Mouse (Mus musculus) forebrain, embryonic 10.5 days (tissue): ENCODE data around the gene Flywch2. TPM values are rescaled to one million over a fixed set of nuclear protein-coding genes. Genes with fewer than 3 reads are reported as not detected.
"Not testable (repeated sequence)": the region's sequence is repeated elsewhere in the genome, so short reads cannot be mapped to it uniquely, and the experiment has no call there.

Source experiments
- DNase-seq: peaks from one replicate; pipeline ENCODE4 v3.0.0-alpha.2; 2017; ENCODE audit warnings: low spot score; ENCODE audit errors: extremely low spot score
- H3K27ac ChIP-seq: fragments of 300-500 bp; sonication (generic); 2 replicates; pipeline ENCODE4 v1.5.1; 2016; ENCODE audit warnings: mild to moderate bottlenecking
- H3K27me3 ChIP-seq: fragments of 300-500 bp; sonication (generic); 2 replicates; pipeline ENCODE4 v1.6.1; 2016; ENCODE audit warnings: mild to moderate bottlenecking; ENCODE audit not compliant: poor library complexity, severe bottlenecking
- H3K36me3 ChIP-seq: fragments of 300-500 bp; sonication (generic); replicated peaks from 2 replicates; pipeline ENCODE4 v1.6.1; 2016; ENCODE audit warnings: mild to moderate bottlenecking, moderate library complexity
- H3K4me1 ChIP-seq: fragments of 300-500 bp; sonication (generic); 2 replicates; pipeline ENCODE4 v1.6.1; 2016
- H3K4me3 ChIP-seq: fragments of 300-500 bp; sonication (generic); 2 replicates; pipeline ENCODE4 v1.5.1; 2016; ENCODE audit warnings: mild to moderate bottlenecking, moderate library complexity
- H3K9me3 ChIP-seq: fragments of 300-500 bp; sonication (generic); 2 replicates; pipeline ENCODE4 v1.6.1; 2016; ENCODE audit warnings: mild to moderate bottlenecking, moderate library complexity
- WGBS: fragments of 180-500 bp; shearing (Covaris S2); methylation state at CpG from one replicate; pipeline ENCODE4 v1.1.7; 2016; 5-methylcytosine and 5-hydroxymethylcytosine counted together
- polyA plus RNA-seq: library from polyadenylated mRNA; unstranded; fragments of >200 nt; fragmentation: Nextera tagmentation; extraction: Ambion mirVana; gene quantifications from 2 replicates; pipeline ENCODE4 v1.2.1, GENCODE M21; 2016

The Flywch2 gene
- polyA plus RNA-seq, 1 experiment from 2014 or later: 25.0 TPM

GRCm38 (mm10) chr17:23786510-23786931 lies 640 bp upstream of the Flywch2 start:
- H3K9me3 ChIP-seq: no peaks in the 10 kb centered on the region
- no peaks in the 10 kb centered on the region for H3K27me3 ChIP-seq
- H3K4me3 ChIP-seq: peak overlapping the region; percentile 71
- no peaks in the 10 kb centered on the region for H3K36me3 ChIP-seq
- H3K4me1 ChIP-seq: peaks cover 36% of the 10 kb centered on the region
- DNase-seq: no peak
- WGBS: 17% methylated on average over 13 of the region's 13 CpGs
- peak overlapping the region; percentile 87 for H3K27ac ChIP-seq

- peaks cover 17% of the 10 kb centered on the region for H3K4me1 ChIP-seq
- H3K4me3 ChIP-seq: no peak overlapping the region
- DNase-seq: no peak
- no peaks in the 10 kb centered on the region for H3K27me3 ChIP-seq
- H3K9me3 ChIP-seq: no peaks in the 10 kb centered on the region
- 0 out of 2 replicates have a peak, but pooled peaks cover 3% of the 10 kb centered on the region for H3K36me3 ChIP-seq
- no peak overlapping the region for H3K27ac ChIP-seq
Measured at GRCm38 (mm10) chr17:23783352-23783751, 2.5 kb downstream of the Flywch2 start.

- Histone ChIP-seq H3K4me1 (peaks cover 7% of the 10 kb centered on the region), H3K27me3 (no peaks in the 10 kb centered on the region), H3K36me3 (0 out of 2 replicates have a peak, but pooled peaks cover 3% of the 10 kb centered on the region), H3K4me3 (no peak overlapping the region), H3K9me3 (no peaks in the 10 kb centered on the region), H3K27ac (no peak overlapping the region)
- no peak for DNase-seq
- WGBS: 71% methylated on average over 2 of the region's 2 CpGs
Measured at GRCm38 (mm10) chr17:23778447-23778846, 7.4 kb downstream of the Flywch2 start.

GRCm38 (mm10) chr17:23777141-23777540 lies 8.7 kb downstream of the Flywch2 start:
- Histone ChIP-seq H3K27me3 (no peaks in the 10 kb centered on the region), H3K36me3 (0 out of 2 replicates have a peak, but pooled peaks cover 3% of the 10 kb centered on the region), H3K4me3 (no peak overlapping the region), H3K9me3 (no peaks in the 10 kb centered on the region), H3K27ac (no peak overlapping the region), H3K4me1 (peaks cover 8% of the 10 kb centered on the region)
- DNase-seq: no peak
- WGBS: 79% methylated on average over 2 of the region's 2 CpGs

GRCm38 (mm10) chr17:23776216-23776615 lies 9.7 kb downstream of the Flywch2 start:
- no peak for DNase-seq
- WGBS: 77% methylated on average over 10 of the region's 10 CpGs
- no peaks in the 10 kb centered on the region for H3K27me3 ChIP-seq
- no peak overlapping the region for H3K4me3 ChIP-seq
- H3K9me3 ChIP-seq: no peaks in the 10 kb centered on the region
- no peak overlapping the region for H3K27ac ChIP-seq
- H3K36me3 ChIP-seq: 0 out of 2 replicates have a peak, but pooled peaks cover 3% of the 10 kb centered on the region
- H3K4me1 ChIP-seq: peaks cover 13% of the 10 kb centered on the region

- Histone ChIP-seq H3K4me3 (0 out of 2 replicates have a peak overlapping the region, but pooled peaks have one; percentile 1), H3K27me3 (no peaks in the 10 kb centered on the region), H3K4me1 (peaks cover 27% of the 10 kb centered on the region), H3K9me3 (no peaks in the 10 kb centered on the region), H3K27ac (no peak overlapping the region), H3K36me3 (peaks cover 10% of the 10 kb centered on the region)
- peak; percentile 82 for DNase-seq
- 10% methylated on average over 12 of the region's 12 CpGs for WGBS
Measured at GRCm38 (mm10) chr17:23774090-23774489, 11.8 kb downstream of the Flywch2 start.

GRCm38 (mm10) chr17:23773676-23774075 lies 12.2 kb downstream of the Flywch2 start:
- Histone ChIP-seq H3K4me1 (peaks cover 27% of the 10 kb centered on the region), H3K27me3 (no peaks in the 10 kb centered on the region), H3K9me3 (no peaks in the 10 kb centered on the region), H3K36me3 (peaks cover 14% of the 10 kb centered on the region), H3K4me3 (no peak overlapping the region), H3K27ac (no peak overlapping the region)
- DNase-seq: no peak
- WGBS: 72% methylated on average over 6 of the region's 6 CpGs

- not testable (repeated sequence) for DNase-seq, H3K27ac ChIP-seq, H3K9me3 ChIP-seq, H3K27me3 ChIP-seq
- Histone ChIP-seq H3K36me3 (peaks cover 27% of the 10 kb centered on the region), H3K4me3 (peak overlapping the region; percentile 83), H3K4me1 (peaks cover 27% of the 10 kb centered on the region)
- WGBS: 88% methylated on average over 2 of the region's 2 CpGs
Measured at GRCm38 (mm10) chr17:23772219-23772556, 13.7 kb downstream of the Flywch2 start.

- 3% methylated on average over 58 of the region's 58 CpGs for WGBS
- Histone ChIP-seq H3K4me1 (peaks cover 27% of the 10 kb centered on the region), H3K9me3 (no peaks in the 10 kb centered on the region), H3K27me3 (no peaks in the 10 kb centered on the region), H3K36me3 (peaks cover 32% of the 10 kb centered on the region), H3K27ac (peak within 1 kb of the TSS; percentile 96), H3K4me3 (peak within 1 kb of the TSS; percentile 83)
- DNase-seq: peak; percentile 99
Measured at GRCm38 (mm10) chr17:23771284-23772218, 14.3 kb downstream of the Flywch2 start, which contains the start of gene Flywch1. Flywch1 (minus strand) TSS chr17:23771602.

GRCm38 (mm10) chr17:23770896-23771283 lies 15.0 kb downstream of the Flywch2 start:
- DNase-seq: no peak
- Histone ChIP-seq H3K27me3 (no peaks in the 10 kb centered on the region), H3K4me1 (peaks cover 27% of the 10 kb centered on the region), H3K4me3 (peak overlapping the region; percentile 83), H3K9me3 (no peaks in the 10 kb centered on the region), H3K36me3 (peaks cover 38% of the 10 kb centered on the region), H3K27ac (peak overlapping the region; percentile 96)
- under 1% methylated on average over 19 of the region's 19 CpGs for WGBS

- Histone ChIP-seq H3K27me3 (no peaks in the 10 kb centered on the region), H3K36me3 (peaks cover 41% of the 10 kb centered on the region), H3K4me3 (peak overlapping the region; percentile 83), H3K9me3 (no peaks in the 10 kb centered on the region), H3K4me1 (peaks cover 27% of the 10 kb centered on the region), H3K27ac (peak overlapping the region; percentile 96)
- DNase-seq: no peak
- WGBS: 11% methylated on average over 2 of the region's 2 CpGs
Measured at GRCm38 (mm10) chr17:23770493-23770892, 15.4 kb downstream of the Flywch2 start.

- no peak overlapping the region for H3K4me3 ChIP-seq
- H3K27ac ChIP-seq: no peak overlapping the region
- DNase-seq: no peak
- 94% methylated on average over 11 of the region's 11 CpGs for WGBS
- peaks cover 87% of the 10 kb centered on the region for H3K36me3 ChIP-seq
- peaks cover 3% of the 10 kb centered on the region; the same call in 1 of the 2 replicates for H3K9me3 ChIP-seq
- no peaks in the 10 kb centered on the region for H3K27me3 ChIP-seq
- H3K4me1 ChIP-seq: no peaks in the 10 kb centered on the region
Measured at GRCm38 (mm10) chr17:23762976-23763375, 22.9 kb downstream of the Flywch2 start.

GRCm38 (mm10) chr17:23761155-23761554 lies 24.7 kb downstream of the Flywch2 start:
- WGBS: 94% methylated on average over 3 of the region's 3 CpGs
- Histone ChIP-seq H3K27ac (no peak overlapping the region), H3K27me3 (no peaks in the 10 kb centered on the region), H3K36me3 (peaks cover 91% of the 10 kb centered on the region), H3K9me3 (peaks cover 3% of the 10 kb centered on the region; the same call in 1 of the 2 replicates), H3K4me3 (no peak overlapping the region), H3K4me1 (no peaks in the 10 kb centered on the region)
- no peak for DNase-seq
